Mouse (Mus musculus) embryonic facial prominence, embryonic 14.5 days (tissue): Measurements from ENCODE around the gene Tbxas1. TPM values are rescaled to one million over a fixed set of nuclear protein-coding genes. Genes with fewer than 3 reads are reported as not detected.

ENCODE experiments used
- ATAC-seq: fragments of 200-750 bp; cut with Nextera tagmentation; 2 replicates; pipeline ENCODE4 v1.8.0; 2017; ENCODE audit warnings: low read depth, moderate number of reproducible peaks, moderate TSS enrichment
- DNase-seq: peaks from one replicate; pipeline ENCODE4 v3.0.0-alpha.2; 2015; ENCODE audit warnings: low spot score
- H3K27ac ChIP-seq: fragments of 300-500 bp; sonication (generic); replicated peaks from 2 replicates; pipeline ENCODE4 v1.5.1; 2014; ENCODE audit warnings: low read depth, mild to moderate bottlenecking, low read length, moderate library complexity
- H3K27me3 ChIP-seq: fragments of 300-500 bp; sonication (generic); replicated peaks from 2 replicates; pipeline ENCODE4 v1.6.1; 2014; ENCODE audit warnings: low read length; ENCODE audit not compliant: control insufficient read depth, insufficient read depth
- H3K36me3 ChIP-seq: fragments of 300-500 bp; sonication (generic); 2 replicates; pipeline ENCODE4 v1.6.1; 2014; ENCODE audit warnings: low read length, mixed read lengths; ENCODE audit not compliant: control insufficient read depth, insufficient read depth
- H3K4me1 ChIP-seq: fragments of 300-500 bp; sonication (generic); 2 replicates; pipeline ENCODE4 v1.6.1; 2014; ENCODE audit warnings: antibody characterized with exemption, low read length; ENCODE audit not compliant: control insufficient read depth, insufficient read depth
- H3K4me2 ChIP-seq: fragments of 300-500 bp; sonication (generic); 2 replicates; pipeline ENCODE4 v1.6.1; 2014; ENCODE audit warnings: low read depth, mild to moderate bottlenecking, low read length, moderate library complexity, mixed read lengths
- H3K4me3 ChIP-seq: fragments of 300-500 bp; sonication (generic); 2 replicates; pipeline ENCODE4 v1.5.1; 2014; ENCODE audit warnings: low read depth, mild to moderate bottlenecking, low read length
- H3K9ac ChIP-seq: fragments of 300-500 bp; sonication (generic); 2 replicates; pipeline ENCODE4 v1.6.1; 2014; ENCODE audit warnings: low read depth, mild to moderate bottlenecking, low read length, moderate library complexity, mixed read lengths
- H3K9me3 ChIP-seq: fragments of 300-500 bp; sonication (generic); 2 replicates; pipeline ENCODE4 v1.6.1; 2016; ENCODE audit warnings: low read length; ENCODE audit not compliant: control insufficient read depth
- WGBS: fragments of 180-500 bp; shearing (Covaris S2); extraction: QIAGEN DNeasy Blood & Tissue Kit; methylation state at CpG from one replicate; pipeline ENCODE4 v1.1.7; 2014; 5-methylcytosine and 5-hydroxymethylcytosine counted together
- polyA plus RNA-seq: library from polyadenylated mRNA; unstranded; fragments of >200 nt; fragmentation: Nextera tagmentation; extraction: Ambion mirVana; gene quantifications from 2 replicates; pipeline ENCODE4 v1.2.1, GENCODE M21; 2014

The Tbxas1 gene
- polyA plus RNA-seq, 1 experiment from 2014 or later: 4.2 TPM

DNA sequence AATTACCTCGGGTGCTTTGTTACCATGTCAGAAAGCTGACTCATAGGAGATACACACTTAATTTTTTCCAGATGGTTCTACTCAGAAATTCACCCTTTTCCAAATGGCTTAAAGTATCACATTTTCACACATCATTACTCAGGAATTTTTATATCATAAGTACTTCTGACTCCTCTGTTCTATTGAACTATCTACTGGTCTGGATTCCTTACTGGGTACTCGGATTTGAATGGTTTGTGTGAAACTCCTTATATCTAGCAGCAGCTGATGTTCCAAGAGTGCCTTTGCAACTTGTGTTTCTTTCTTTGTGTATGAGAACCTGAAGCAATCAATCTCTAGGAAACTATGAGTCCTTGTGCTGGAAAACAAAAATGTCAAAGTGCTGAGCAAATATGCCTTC lies 81.4 kb downstream of the Tbxas1 start:
- ATAC-seq: no peak
- Histone ChIP-seq H3K9ac (no peak overlapping the region), H3K36me3 (no peaks in the 10 kb centered on the region), H3K9me3 (no peaks in the 10 kb centered on the region), H3K4me2 (no peak overlapping the region), H3K27me3 (no peaks in the 10 kb centered on the region; the same call in 1 of the 2 replicates), H3K4me3 (no peak overlapping the region), H3K4me1 (no peaks in the 10 kb centered on the region), H3K27ac (no peak overlapping the region)
- 44% methylated on average over 2 of the region's 2 CpGs for WGBS
- DNase-seq: no peak

DNA sequence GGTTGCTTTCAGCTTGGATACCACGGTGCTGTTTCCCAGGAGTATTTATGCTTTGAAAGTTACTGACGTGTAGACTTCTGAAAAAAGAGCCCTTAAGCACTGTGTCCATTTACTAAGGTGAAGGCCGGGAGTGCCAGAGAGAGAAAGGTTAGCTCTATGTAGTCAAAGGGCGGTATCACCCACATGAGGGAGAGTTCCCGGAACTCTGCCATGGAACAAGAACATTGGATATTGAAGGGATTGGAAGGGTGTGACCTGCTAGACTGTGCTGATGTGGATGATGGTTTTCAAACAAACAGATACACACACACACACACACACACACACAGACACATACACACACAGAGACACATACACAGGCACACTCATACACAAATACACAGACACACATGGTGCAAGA lies 82.0 kb downstream of the Tbxas1 start:
- no peaks in the 10 kb centered on the region for H3K4me1 ChIP-seq
- no peak overlapping the region for H3K27ac ChIP-seq
- H3K9me3 ChIP-seq: no peaks in the 10 kb centered on the region
- no peak overlapping the region for H3K4me3 ChIP-seq
- no peaks in the 10 kb centered on the region; the same call in 1 of the 2 replicates for H3K27me3 ChIP-seq
- H3K4me2 ChIP-seq: no peak overlapping the region
- WGBS: 85% methylated on average over 5 of the region's 5 CpGs
- ATAC-seq: no peak
- no peak overlapping the region for H3K9ac ChIP-seq
- no peaks in the 10 kb centered on the region for H3K36me3 ChIP-seq
- DNase-seq: no peak

DNA sequence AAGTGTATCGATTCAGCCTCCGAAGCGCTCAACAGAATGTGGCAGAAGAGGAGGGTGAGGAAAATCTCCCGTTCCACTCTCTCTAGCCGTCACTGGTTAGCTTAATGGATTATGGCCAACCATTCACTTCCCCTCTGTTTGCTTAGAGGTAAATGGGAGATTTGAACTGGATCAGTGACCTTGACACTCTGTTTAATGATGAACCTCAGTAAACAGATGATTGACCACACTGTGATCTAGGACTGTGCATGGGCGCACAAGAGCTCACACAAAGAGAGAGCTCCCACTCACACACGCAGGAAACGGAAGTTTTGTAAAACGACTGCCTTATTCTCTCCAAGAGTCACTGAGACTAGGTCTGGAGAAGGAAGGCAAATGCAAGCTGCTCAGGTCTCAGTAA lies 84.3 kb downstream of the Tbxas1 start:
- no peak for ATAC-seq
- H3K36me3 ChIP-seq: no peaks in the 10 kb centered on the region
- 84% methylated on average over 9 of the region's 9 CpGs for WGBS
- H3K4me1 ChIP-seq: no peaks in the 10 kb centered on the region
- H3K4me3 ChIP-seq: no peak overlapping the region
- DNase-seq: no peak
- H3K27ac ChIP-seq: no peak overlapping the region
- H3K9me3 ChIP-seq: no peaks in the 10 kb centered on the region
- H3K9ac ChIP-seq: no peak overlapping the region
- H3K27me3 ChIP-seq: no peaks in the 10 kb centered on the region; the same call in 1 of the 2 replicates
- H3K4me2 ChIP-seq: no peak overlapping the region

DNA sequence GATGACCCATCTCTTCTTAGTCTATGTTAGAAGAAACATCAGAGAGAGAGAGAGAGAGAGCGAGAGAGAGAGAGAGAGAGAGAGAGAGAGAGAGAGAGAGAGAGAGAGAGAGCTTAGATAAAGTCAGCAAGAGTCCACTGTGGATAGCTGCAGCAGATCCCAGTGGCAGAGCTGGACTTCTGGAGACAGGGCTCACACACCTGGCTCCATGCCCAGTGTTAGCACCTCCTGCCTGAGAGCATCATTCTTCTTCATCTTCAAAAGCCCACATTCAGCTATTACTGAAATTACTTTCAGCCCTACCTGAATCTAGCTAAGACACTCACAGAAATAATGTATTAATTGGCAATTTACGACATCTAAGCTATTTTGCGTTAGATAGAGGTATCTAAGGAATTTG lies 85.2 kb downstream of the Tbxas1 start:
- H3K9me3 ChIP-seq: no peaks in the 10 kb centered on the region
- ATAC-seq: no peak
- no peak overlapping the region for H3K4me2 ChIP-seq
- no peak overlapping the region for H3K4me3 ChIP-seq
- no peak for DNase-seq
- H3K4me1 ChIP-seq: no peaks in the 10 kb centered on the region
- no peak overlapping the region for H3K9ac ChIP-seq
- no peak overlapping the region for H3K27ac ChIP-seq
- H3K36me3 ChIP-seq: no peaks in the 10 kb centered on the region
- WGBS: 79% methylated on average over 3 of the region's 3 CpGs
- H3K27me3 ChIP-seq: no peaks in the 10 kb centered on the region; the same call in 1 of the 2 replicates

DNA sequence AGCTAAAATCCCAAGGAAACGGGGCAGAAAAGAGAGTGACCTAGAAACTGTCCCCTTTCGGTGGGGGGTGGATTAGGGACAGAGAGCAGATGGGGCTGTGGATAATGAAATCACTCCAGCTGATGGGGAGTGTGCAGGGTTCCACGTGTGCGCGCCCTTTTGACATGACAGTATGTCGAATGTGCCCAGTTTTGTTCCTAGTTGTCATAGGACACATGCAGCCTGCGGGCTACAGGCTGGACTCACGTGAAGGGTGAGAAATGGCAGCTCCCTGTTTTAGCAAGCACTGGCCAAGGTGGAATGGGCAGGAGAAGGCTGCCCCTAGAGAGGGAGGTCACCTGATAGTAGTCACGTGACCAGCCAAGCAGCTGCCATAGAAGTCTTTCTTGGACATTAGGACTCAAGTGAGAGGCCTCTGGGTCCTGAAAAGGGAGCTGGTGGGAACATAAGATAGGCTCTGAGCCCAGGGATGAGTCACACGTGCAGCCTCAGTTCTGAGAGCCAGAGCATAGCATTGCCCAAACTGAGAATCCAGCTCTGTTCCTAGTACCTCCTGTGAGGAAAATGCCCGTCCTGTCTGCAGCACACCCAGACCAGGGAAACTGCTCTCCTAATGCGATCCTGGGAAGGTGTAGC lies 85.7 kb downstream of the Tbxas1 start:
- H3K27me3 ChIP-seq: no peaks in the 10 kb centered on the region; the same call in 1 of the 2 replicates
- DNase-seq (no peak), ATAC-seq (no peak)
- no peak overlapping the region for H3K27ac ChIP-seq
- no peaks in the 10 kb centered on the region for H3K4me1 ChIP-seq
- H3K36me3 ChIP-seq: no peaks in the 10 kb centered on the region
- no peaks in the 10 kb centered on the region for H3K9me3 ChIP-seq
- WGBS: 66% methylated on average over 12 of the region's 12 CpGs
- no peak overlapping the region for H3K9ac ChIP-seq
- H3K4me2 ChIP-seq: no peak overlapping the region
- no peak overlapping the region for H3K4me3 ChIP-seq

DNA sequence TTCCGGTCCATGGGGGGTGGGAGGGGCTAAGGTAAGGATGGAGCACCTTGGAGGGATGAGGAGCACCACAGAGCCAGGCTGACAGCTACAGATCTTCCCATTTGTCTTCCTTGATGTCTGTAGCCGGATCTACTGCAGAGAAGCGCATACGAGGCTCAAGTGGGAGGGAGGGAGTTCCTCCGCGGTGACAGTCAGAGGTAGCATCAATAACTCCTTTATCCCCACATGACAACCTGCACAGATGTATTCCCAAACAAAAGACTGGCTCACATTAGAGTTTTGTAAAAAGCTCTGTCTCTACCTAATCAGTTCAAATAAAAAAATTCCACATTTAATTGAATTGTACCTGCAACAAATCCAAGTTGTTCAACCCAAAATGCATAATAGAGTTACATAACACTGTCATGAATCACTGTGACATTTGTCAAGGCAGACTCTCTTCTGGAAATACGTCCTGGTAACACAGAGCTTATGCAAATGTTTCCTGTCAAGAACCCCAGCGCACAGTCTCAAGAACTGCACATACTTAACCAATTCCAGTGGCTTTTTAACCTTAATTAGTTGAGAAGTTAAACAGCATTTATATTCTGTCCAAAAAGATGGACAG lies 86.3 kb downstream of the Tbxas1 start:
- Histone ChIP-seq H3K4me3 (no peak overlapping the region), H3K27ac (no peak overlapping the region), H3K9ac (no peak overlapping the region), H3K4me1 (no peaks in the 10 kb centered on the region), H3K27me3 (no peaks in the 10 kb centered on the region; the same call in 1 of the 2 replicates), H3K4me2 (no peak overlapping the region), H3K9me3 (no peaks in the 10 kb centered on the region), H3K36me3 (no peaks in the 10 kb centered on the region)
- WGBS: 50% methylated on average over 8 of the region's 8 CpGs
- ATAC-seq (no peak), DNase-seq (no peak)

DNA sequence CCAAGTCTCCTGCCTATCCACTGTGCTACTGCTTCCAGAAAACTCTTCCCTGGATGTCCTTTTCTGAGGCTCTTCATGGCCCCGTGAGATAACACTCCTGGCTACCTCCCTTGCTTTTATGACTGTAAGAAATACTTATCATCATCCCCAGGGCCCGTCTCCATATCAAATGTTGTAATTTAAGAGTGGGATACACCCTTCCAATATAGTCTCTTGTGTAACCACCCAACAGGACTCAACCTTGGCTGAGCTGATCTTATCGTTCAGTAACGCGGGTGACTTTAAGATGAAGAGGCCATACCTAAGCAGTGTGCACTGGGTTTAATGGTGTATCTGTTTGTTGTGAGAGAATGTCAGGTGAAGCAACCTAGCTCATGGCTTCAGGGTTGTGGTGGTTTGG lies 91.6 kb downstream of the Tbxas1 start:
- no peaks in the 10 kb centered on the region for H3K9me3 ChIP-seq
- WGBS: 94% methylated on average over 5 of the region's 5 CpGs
- H3K4me2 ChIP-seq: no peak overlapping the region
- ATAC-seq: no peak
- no peaks in the 10 kb centered on the region for H3K4me1 ChIP-seq
- H3K27me3 ChIP-seq: no peaks in the 10 kb centered on the region
- H3K36me3 ChIP-seq: no peaks in the 10 kb centered on the region
- H3K27ac ChIP-seq: no peak overlapping the region
- no peak overlapping the region for H3K9ac ChIP-seq
- no peak overlapping the region for H3K4me3 ChIP-seq
- no peak for DNase-seq

DNA sequence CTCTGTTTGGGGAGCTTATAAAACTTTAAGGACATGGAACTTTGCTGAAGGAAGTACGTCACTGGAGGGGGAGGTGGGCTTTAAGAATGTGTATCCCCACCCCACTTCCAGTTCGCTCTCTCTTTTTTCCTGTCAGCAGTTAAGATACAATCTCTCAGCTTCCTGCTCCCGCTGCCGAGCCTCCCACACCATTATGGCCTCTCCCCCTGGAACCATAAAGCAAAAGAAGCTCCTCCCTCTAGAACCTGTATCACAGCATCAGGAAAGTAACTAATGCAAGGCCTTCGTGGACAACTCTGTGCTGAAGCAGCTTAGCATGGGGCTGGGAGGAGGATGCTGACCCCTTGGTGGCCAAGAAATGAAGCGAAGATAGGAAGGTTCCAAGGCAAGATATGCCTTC lies 92.1 kb downstream of the Tbxas1 start:
- no peaks in the 10 kb centered on the region for H3K36me3 ChIP-seq
- DNase-seq: no peak
- no peak overlapping the region for H3K4me2 ChIP-seq
- H3K27ac ChIP-seq: no peak overlapping the region
- no peak overlapping the region for H3K4me3 ChIP-seq
- H3K4me1 ChIP-seq: no peaks in the 10 kb centered on the region
- H3K9me3 ChIP-seq: no peaks in the 10 kb centered on the region
- WGBS: 73% methylated on average over 6 of the region's 6 CpGs
- no peak for ATAC-seq
- H3K9ac ChIP-seq: no peak overlapping the region
- no peaks in the 10 kb centered on the region for H3K27me3 ChIP-seq

DNA sequence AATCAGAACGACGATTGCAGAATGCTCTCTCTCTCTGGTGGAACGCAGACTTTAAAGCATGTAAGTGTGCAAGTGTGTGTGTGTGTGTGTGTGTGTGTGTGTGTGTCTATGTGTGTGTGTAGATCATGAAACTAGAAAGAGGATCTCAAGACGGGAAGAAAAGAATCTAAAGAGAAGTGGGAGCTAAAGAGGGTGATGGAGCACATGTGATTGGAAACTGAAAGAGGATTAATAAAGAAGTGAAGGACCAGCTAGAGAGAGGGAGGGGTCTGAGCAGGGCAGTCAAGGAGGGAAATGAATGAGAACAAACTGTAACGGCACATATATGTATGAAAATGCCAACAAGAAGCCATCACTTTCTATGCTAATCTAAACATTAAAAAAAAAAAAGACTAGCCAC lies 92.8 kb downstream of the Tbxas1 start:
- Histone ChIP-seq H3K9me3 (no peaks in the 10 kb centered on the region), H3K27ac (no peak overlapping the region), H3K36me3 (no peaks in the 10 kb centered on the region), H3K4me1 (no peaks in the 10 kb centered on the region), H3K4me2 (no peak overlapping the region), H3K4me3 (no peak overlapping the region), H3K27me3 (no peaks in the 10 kb centered on the region), H3K9ac (no peak overlapping the region)
- no peak for ATAC-seq
- WGBS: 80% methylated on average over 5 of the region's 5 CpGs
- no peak for DNase-seq
